Mouse (Mus musculus) layer of hippocampus, postnatal 36 days (tissue): ENCODE measurements around the gene Fchsd2. TPM values are rescaled to one million over a fixed set of nuclear protein-coding genes. Genes with fewer than 3 reads are reported as not detected.

ENCODE experiments used
- DNase-seq, 2 experiments: peaks; one replicate each; pipeline ENCODE4 v3.0.0; 2022
- total RNA-seq, 2 experiments: library from RNA; stranded (reverse); gene quantifications; 2 replicates each; pipeline ENCODE4 v1.2.3; 2021

Gene Fchsd2
- total RNA-seq = 10 to 100 TPM; 39.2 to 40.5 TPM

GRCm38 (mm10) chr7:101092618-101093017 lies at the start of gene Fchsd2:
TSS of gene Fchsd2 (plus strand) at chr7:101092863.
- DNase-seq = peak in 1 of 2 experiments; percentile 29

- DNase-seq = no peak
Observed at GRCm38 (mm10) chr7:101043846-101044541, 48.7 kb upstream of the Fchsd2 start.

- DNase-seq = no peak
Observed at GRCm38 (mm10) chr7:101048247-101048646, 44.4 kb upstream of the Fchsd2 start.

GRCm38 (mm10) chr7:101049326-101050087 lies 43.2 kb upstream of the Fchsd2 start:
- DNase-seq = no peak

- no peak for DNase-seq
Observed at GRCm38 (mm10) chr7:101050724-101051550, 41.7 kb upstream of the Fchsd2 start.

GRCm38 (mm10) chr7:101051551-101052221 lies 41.0 kb upstream of the Fchsd2 start:
- DNase-seq = peak; percentile 41 to 54

- no peak for DNase-seq
Observed at GRCm38 (mm10) chr7:101053136-101053535, 39.5 kb upstream of the Fchsd2 start.

GRCm38 (mm10) chr7:101057309-101057708 lies 35.4 kb upstream of the Fchsd2 start:
- DNase-seq = no peak

- DNase-seq = no peak
Observed at GRCm38 (mm10) chr7:101059188-101059587, 33.5 kb upstream of the Fchsd2 start.

GRCm38 (mm10) chr7:101060476-101060875 lies 32.2 kb upstream of the Fchsd2 start:
- no peak for DNase-seq

GRCm38 (mm10) chr7:101061381-101061780 lies 31.3 kb upstream of the Fchsd2 start:
- peak; percentile 85 to 88 for DNase-seq

- peak; percentile 33 to 64 for DNase-seq
Observed at GRCm38 (mm10) chr7:101062246-101062645, 30.4 kb upstream of the Fchsd2 start.

GRCm38 (mm10) chr7:101063523-101063922 lies 29.1 kb upstream of the Fchsd2 start:
- no peak for DNase-seq

- DNase-seq = no peak
Observed at GRCm38 (mm10) chr7:101064697-101065688, 27.7 kb upstream of the Fchsd2 start.

GRCm38 (mm10) chr7:101066009-101066408 lies 26.7 kb upstream of the Fchsd2 start:
- DNase-seq = no peak

GRCm38 (mm10) chr7:101066650-101067346 lies 25.9 kb upstream of the Fchsd2 start:
- DNase-seq = no peak

- DNase-seq = no peak
Observed at GRCm38 (mm10) chr7:101067521-101067920, 25.1 kb upstream of the Fchsd2 start.

GRCm38 (mm10) chr7:101069271-101069670 lies 23.4 kb upstream of the Fchsd2 start:
- no peak for DNase-seq

- DNase-seq = no peak
Observed at GRCm38 (mm10) chr7:101070406-101070805, 22.3 kb upstream of the Fchsd2 start.

- no peak for DNase-seq
Observed at GRCm38 (mm10) chr7:101071020-101071419, 21.6 kb upstream of the Fchsd2 start.
